Mouse (Mus musculus) right cerebral cortex, postnatal 14 days (tissue): Measurements from ENCODE around the gene Olfr308.
"Not testable (repeated sequence)": the region's sequence is repeated elsewhere in the genome, so short reads cannot be mapped to it uniquely, and the experiment has no call there.

Experiments used
- DNase-seq: peaks from one replicate; pipeline ENCODE4 v3.0.0; 2022

Olfr308 gene

DNA sequence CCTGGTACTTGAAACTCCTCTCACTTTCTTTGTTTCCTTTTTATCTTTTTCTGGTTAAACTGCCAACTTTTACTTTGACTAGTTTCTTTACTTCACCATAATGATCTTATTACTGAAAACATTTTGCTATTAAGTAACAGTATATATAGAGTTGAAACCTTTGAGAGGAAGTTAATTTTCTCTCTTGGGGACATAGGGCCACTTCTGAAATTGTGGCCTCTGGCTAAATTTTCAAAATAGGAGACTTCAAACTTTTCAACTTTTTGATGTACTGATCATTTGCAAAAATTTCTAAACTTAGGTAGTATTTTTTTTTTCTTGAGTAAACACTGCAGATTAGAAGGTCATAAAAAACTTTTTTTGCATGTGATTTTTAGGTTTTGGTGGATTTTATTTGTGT lies at the start of gene Olfr308:
Gene Olfr308 (minus strand): TSS at position 101 of the 400 bp plus-strand sequence.
- DNase-seq = no peak

- DNase-seq = no peak
These were observed 41.4 kb upstream of the Olfr308 start, which contains the start of gene Olfr305 for GRCm38 (mm10) chr7:86366828-86367227. Olfr305 (minus strand) TSS chr7:86366928.

- not testable (repeated sequence) for DNase-seq
These were observed 20.9 kb upstream of the Olfr308 start for GRCm38 (mm10) chr7:86346296-86346695.

- no peak for DNase-seq
These were observed 18.8 kb upstream of the Olfr308 start for GRCm38 (mm10) chr7:86344253-86344652.

DNA sequence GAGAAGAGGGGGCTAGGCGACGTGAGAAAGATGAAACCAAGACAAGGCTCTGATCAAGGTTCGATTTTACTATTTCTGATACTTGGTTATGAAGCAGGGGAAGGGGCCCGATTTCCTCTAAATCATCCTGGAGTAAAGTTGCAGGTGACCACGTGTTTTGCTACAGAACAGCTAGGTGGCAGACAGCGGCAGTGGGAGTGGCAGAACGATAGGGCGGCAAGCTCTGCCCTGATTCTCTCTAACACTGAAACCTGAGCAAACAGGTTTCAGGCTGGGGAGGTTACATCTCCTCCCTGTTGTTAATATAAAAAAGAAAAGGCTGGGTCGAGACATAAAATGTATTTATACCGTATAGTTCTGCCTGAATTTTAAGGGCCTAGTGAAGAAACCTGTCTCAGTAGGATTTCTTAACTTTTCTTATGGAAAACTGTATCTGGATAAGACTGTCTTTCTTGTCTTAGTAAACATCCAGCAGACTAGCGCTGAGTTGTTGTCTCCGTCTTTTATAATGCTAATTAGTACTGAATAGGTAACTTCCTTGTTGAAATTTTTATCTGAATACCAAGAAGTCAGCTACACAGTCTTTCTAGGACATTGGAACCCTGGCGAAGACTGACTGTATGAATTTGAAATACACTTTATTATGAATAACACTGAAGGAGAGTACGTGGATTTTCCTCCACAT lies 17.6 kb upstream of the Olfr308 start:
- DNase-seq = no peak

DNA sequence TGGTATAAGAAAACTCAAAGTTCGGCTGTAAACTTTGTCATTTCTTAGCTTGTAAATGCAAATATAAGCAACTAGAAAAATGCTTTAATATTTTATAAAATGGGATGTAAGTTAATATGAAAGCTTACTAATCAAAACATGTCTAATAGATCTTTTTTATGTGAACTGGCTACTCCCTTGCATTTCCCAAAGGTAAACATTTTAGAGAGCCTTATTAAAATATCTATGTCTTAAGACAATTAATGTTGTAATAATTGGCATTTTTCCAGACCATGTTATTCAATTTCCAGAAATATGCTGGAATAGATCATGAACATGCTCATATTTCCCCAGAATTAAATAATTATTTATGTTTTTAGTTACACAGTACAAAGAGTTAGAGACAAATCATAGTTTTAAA lies 12.1 kb upstream of the Olfr308 start, which contains the start of gene Olfr307:
Gene Olfr307 (minus strand): TSS at position 101 of the 400 bp plus-strand sequence.
- DNase-seq = no peak

- no peak for DNase-seq
These were observed 4.1 kb downstream of the Olfr308 start for GRCm38 (mm10) chr7:86321323-86321722.

GRCm38 (mm10) chr7:86313608-86314007 lies 11.8 kb downstream of the Olfr308 start, which contains the start of gene Olfr309:
Olfr309 (minus strand) TSS chr7:86313708.
- DNase-seq = no peak

DNA sequence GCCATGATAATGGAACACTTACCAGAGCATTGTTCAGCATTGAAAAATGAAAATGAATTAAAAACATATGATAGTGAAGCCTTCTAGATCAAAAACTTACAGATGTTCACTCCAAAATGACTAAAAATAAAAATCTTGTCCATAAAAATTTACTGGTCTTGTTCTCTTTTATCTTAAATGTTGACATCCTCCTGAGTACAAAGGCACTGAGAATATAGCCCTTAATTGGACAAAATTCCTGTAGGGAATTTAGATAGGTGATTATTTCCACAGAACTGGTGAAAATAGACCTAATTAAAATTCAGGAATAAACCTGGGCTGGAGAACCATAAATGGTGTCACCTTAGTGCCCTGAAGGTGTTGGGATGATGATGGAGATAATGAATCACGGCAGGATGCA lies 48.4 kb downstream of the Olfr308 start, which contains the start of gene Olfr310:
Gene Olfr310 (minus strand): TSS at position 101 of the 400 bp plus-strand sequence.
- no peak for DNase-seq
